Mouse (Mus musculus) midbrain, postnatal 0 days (tissue): ENCODE data around the gene Tnrc6a. TPM values are rescaled to one million over a fixed set of nuclear protein-coding genes. Genes with fewer than 3 reads are reported as not detected.

Source experiments
- ATAC-seq: fragments of 200-750 bp; cut with Nextera tagmentation; 2 replicates; pipeline ENCODE4 v1.8.0; 2017; ENCODE audit warnings: moderate number of reproducible peaks, mild to moderate bottlenecking, moderate TSS enrichment, moderate library complexity; ENCODE audit not compliant: low FRiP score
- DNase-seq: peaks from one replicate; pipeline ENCODE4 v3.0.0-alpha.2; 2015; ENCODE audit warnings: low spot score
- H3K27ac ChIP-seq: fragments of 300-500 bp; sonication (generic); 2 replicates; pipeline ENCODE4 v1.5.1; 2014; ENCODE audit warnings: low read depth, mild to moderate bottlenecking, low read length, mixed read lengths
- H3K27me3 ChIP-seq: fragments of 300-500 bp; sonication (generic); 2 replicates; pipeline ENCODE4 v1.6.1; 2014; ENCODE audit warnings: low read length, control low read depth, mixed read lengths; ENCODE audit not compliant: insufficient read depth
- H3K36me3 ChIP-seq: fragments of 300-500 bp; sonication (generic); 2 replicates; pipeline ENCODE4 v1.6.1; 2014; ENCODE audit warnings: low read length, control low read depth, mixed read lengths; ENCODE audit not compliant: insufficient read depth
- H3K4me1 ChIP-seq: fragments of 300-500 bp; sonication (generic); 2 replicates; pipeline ENCODE4 v1.6.1; 2014; ENCODE audit warnings: mild to moderate bottlenecking, control low read depth, antibody characterized with exemption, low read length, mixed read lengths; ENCODE audit not compliant: insufficient read depth
- H3K4me2 ChIP-seq: fragments of 300-500 bp; sonication (generic); 2 replicates; pipeline ENCODE4 v1.6.1; 2014; ENCODE audit warnings: low read depth, mild to moderate bottlenecking, low read length, mixed read lengths; ENCODE audit not compliant: poor library complexity, severe bottlenecking
- H3K4me3 ChIP-seq: fragments of 300-500 bp; sonication (generic); 2 replicates; pipeline ENCODE4 v1.5.1; 2014; ENCODE audit warnings: low read depth, mild to moderate bottlenecking, low read length, moderate library complexity
- H3K9ac ChIP-seq: fragments of 300-500 bp; sonication (generic); replicated peaks from 2 replicates; pipeline ENCODE4 v1.6.1; 2014; ENCODE audit warnings: mild to moderate bottlenecking, low read length, moderate library complexity, mixed read lengths; ENCODE audit not compliant: poor library complexity, severe bottlenecking
- H3K9me3 ChIP-seq: fragments of 300-500 bp; sonication (generic); 2 replicates; pipeline ENCODE4 v1.6.1; 2016; ENCODE audit warnings: low read length, control low read depth
- CTCF ChIP-seq: IDR thresholded peaks from 2 replicates; pipeline ENCODE4 v1.5.1; 2016; ENCODE audit warnings: antibody characterized with exemption, mild to moderate bottlenecking
- WGBS: fragments of 180-500 bp; shearing (Covaris S2); extraction: QIAGEN DNeasy Blood & Tissue Kit; methylation state at CpG from one replicate; pipeline ENCODE4 v1.1.7; 2014; 5-methylcytosine and 5-hydroxymethylcytosine counted together
- polyA plus RNA-seq: library from polyadenylated mRNA; unstranded; fragments of >200 nt; fragmentation: Nextera tagmentation; extraction: Ambion mirVana; gene quantifications from 2 replicates; pipeline ENCODE4 v1.2.1, GENCODE M21; 2015
- total RNA-seq: library from RNA; depleted of rRNA; stranded (reverse); fragments of >200 nt; gene quantifications from 2 replicates; pipeline ENCODE4 v1.2.3, GENCODE M21; 2014

Tnrc6a gene
- total and polyA plus RNA-seq, 2 experiments from 2014 or later, result 53.2 to 73.9 TPM

GRCm38 (mm10) chr7:123129061-123129460, 5.4 kb downstream of the Tnrc6a start:
- no peak for TF ChIP-seq CTCF
- no peak overlapping the region for H3K4me3 ChIP-seq
- peaks cover 9% of the 10 kb centered on the region; the same call in 1 of the 2 replicates for H3K4me1 ChIP-seq
- H3K9me3 ChIP-seq, result no peaks in the 10 kb centered on the region
- ATAC-seq (no peak), DNase-seq (no peak)
- H3K27ac ChIP-seq, result no peak overlapping the region
- H3K9ac ChIP-seq, result no peak overlapping the region
- no peaks in the 10 kb centered on the region for H3K27me3 ChIP-seq
- H3K4me2 ChIP-seq, result no peak overlapping the region
- 86% methylated on average over 2 of the region's 2 CpGs for WGBS
- H3K36me3 ChIP-seq, result 0 out of 2 replicates have a peak, but pooled peaks cover 4% of the 10 kb centered on the region

DNA sequence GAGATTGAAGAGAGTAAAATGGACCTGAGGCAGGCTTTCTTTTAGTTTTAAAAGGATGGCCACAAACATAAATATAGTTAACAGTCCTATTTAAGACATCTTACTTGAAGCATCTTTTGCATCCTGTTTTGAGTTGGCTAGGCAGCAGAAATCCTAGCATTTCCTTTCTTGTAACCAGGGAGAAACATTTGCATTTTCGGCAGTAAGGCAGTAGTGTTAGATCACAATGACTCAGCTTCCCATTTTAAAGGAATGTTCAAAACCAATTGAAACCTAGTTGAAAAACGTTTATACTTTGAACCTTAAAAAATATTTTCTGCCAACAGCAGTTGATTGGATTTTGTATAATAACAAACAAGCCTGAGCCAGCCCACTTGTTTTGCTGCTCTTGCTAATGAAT, 6.5 kb downstream of the Tnrc6a start:
- no peaks in the 10 kb centered on the region for H3K9me3 ChIP-seq
- no peak for DNase-seq
- no peak for TF ChIP-seq CTCF
- no peak for ATAC-seq
- H3K27me3 ChIP-seq, result no peaks in the 10 kb centered on the region
- no peak overlapping the region for H3K4me3 ChIP-seq
- peaks cover 9% of the 10 kb centered on the region; the same call in 1 of the 2 replicates for H3K4me1 ChIP-seq
- H3K4me2 ChIP-seq, result no peak overlapping the region
- H3K36me3 ChIP-seq, result 0 out of 2 replicates have a peak, but pooled peaks cover 4% of the 10 kb centered on the region
- no peak overlapping the region for H3K27ac ChIP-seq
- no peak overlapping the region for H3K9ac ChIP-seq
- WGBS, result 34% methylated on average over 2 of the region's 2 CpGs

DNA sequence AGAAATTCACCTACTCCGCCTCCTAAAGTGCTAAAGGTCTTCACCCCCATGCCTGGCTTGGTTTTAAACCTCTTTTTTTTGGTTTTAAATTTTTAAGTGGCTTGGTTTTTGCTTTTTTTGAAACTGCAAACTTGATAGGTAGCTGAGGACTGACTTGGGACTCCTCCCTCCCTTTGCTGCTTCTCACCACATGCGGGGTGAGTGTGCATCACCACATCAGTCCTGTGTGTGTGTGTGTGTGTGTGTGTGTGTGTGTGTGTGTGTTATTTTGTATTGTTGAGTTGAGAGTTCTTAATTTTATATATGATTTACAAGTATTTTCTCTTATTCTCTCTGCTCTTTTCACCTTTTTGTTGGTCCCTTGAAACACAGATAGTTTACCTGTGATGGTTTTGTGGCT, 8.7 kb downstream of the Tnrc6a start:
- 95% methylated on average over 2 of the region's 2 CpGs for WGBS
- Histone ChIP-seq H3K4me1 (0 out of 2 replicates have a peak, but pooled peaks cover 3% of the 10 kb centered on the region), H3K9me3 (no peaks in the 10 kb centered on the region), H3K36me3 (0 out of 2 replicates have a peak, but pooled peaks cover 4% of the 10 kb centered on the region), H3K27me3 (no peaks in the 10 kb centered on the region), H3K4me2 (no peak overlapping the region), H3K9ac (no peak overlapping the region), H3K27ac (no peak overlapping the region), H3K4me3 (no peak overlapping the region)
- DNase-seq (no peak), ATAC-seq (no peak)
- TF ChIP-seq CTCF, result no peak

DNA sequence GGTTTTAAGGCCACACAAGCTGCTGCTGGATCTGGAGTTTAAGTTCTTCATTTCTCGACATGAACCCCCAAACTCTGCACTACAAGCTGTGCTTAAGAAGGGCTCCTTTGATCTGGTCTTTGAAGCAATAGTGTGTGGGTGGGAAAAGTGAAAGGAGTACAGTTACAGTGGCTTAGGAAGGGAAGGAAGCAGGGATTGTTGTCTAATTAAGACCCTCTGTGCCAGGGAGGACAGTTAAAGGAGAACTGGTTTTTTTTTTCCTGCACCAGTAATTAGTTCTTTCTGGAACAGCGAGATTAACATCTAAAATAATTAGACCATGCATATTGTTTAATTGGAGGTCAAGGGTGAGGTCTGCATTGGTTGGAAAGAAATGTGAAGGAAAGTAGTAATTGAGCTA, 11.2 kb downstream of the Tnrc6a start:
- DNase-seq (no peak), ATAC-seq (no peak)
- no peak for TF ChIP-seq CTCF
- H3K27me3 ChIP-seq, result no peaks in the 10 kb centered on the region
- H3K9ac ChIP-seq, result no peak overlapping the region
- H3K4me2 ChIP-seq, result no peak overlapping the region
- H3K4me3 ChIP-seq, result no peak overlapping the region
- 57% methylated on average over 2 of the region's 2 CpGs for WGBS
- no peaks in the 10 kb centered on the region for H3K9me3 ChIP-seq
- H3K4me1 ChIP-seq, result 0 out of 2 replicates have a peak, but pooled peaks cover 3% of the 10 kb centered on the region
- H3K27ac ChIP-seq, result no peak overlapping the region
- no peaks in the 10 kb centered on the region for H3K36me3 ChIP-seq

DNA sequence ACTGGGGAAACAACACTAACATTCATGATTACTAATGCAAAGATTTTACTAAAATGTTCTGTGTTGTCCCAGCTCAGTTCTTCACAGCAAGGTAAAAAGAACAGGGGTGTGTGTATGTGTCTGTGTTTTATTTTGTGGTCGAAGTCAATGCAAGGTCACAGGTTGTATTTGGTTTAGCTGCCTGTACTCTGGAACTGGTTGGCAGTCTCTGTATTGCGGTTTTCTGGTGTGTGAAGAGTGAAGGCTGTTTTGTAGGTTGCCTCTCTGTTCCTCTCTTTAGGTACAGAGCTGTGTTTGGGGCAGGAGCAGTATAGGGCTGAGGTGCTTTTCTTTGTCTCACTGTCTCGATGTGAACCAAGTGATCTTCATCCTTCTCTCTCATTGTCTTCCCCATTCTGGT, 12.0 kb downstream of the Tnrc6a start:
- Histone ChIP-seq H3K27ac (no peak overlapping the region), H3K27me3 (no peaks in the 10 kb centered on the region), H3K4me1 (0 out of 2 replicates have a peak, but pooled peaks cover 3% of the 10 kb centered on the region), H3K4me3 (no peak overlapping the region), H3K9ac (no peak overlapping the region), H3K36me3 (no peaks in the 10 kb centered on the region), H3K9me3 (no peaks in the 10 kb centered on the region), H3K4me2 (no peak overlapping the region)
- no peak for TF ChIP-seq CTCF
- ATAC-seq (no peak), DNase-seq (no peak)
- WGBS, result 86% methylated on average over 3 of the region's 3 CpGs

DNA sequence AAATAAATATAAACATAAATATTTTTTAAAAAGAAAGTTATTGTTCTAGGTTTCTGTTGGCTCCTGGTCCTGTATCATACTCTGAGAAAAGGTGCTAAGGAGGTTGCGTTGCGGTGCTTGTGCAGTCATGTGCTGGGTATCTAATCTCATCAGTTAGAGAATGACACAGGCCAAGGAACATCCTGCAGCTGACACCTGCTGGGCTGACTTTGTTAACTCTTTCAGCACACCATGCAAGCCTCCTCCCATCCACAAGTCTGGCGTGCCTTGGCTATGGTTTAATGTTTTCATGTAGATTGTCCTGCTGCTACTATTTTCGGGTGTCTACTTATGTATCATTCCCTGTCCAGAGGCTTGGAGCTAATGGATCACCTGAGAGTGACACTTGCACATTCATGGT, 14.3 kb downstream of the Tnrc6a start:
- TF ChIP-seq CTCF, result no peak
- Histone ChIP-seq H3K27me3 (no peaks in the 10 kb centered on the region), H3K36me3 (no peaks in the 10 kb centered on the region), H3K9me3 (no peaks in the 10 kb centered on the region), H3K4me1 (no peaks in the 10 kb centered on the region), H3K27ac (no peak overlapping the region), H3K4me3 (no peak overlapping the region), H3K9ac (no peak overlapping the region), H3K4me2 (no peak overlapping the region)
- 74% methylated on average over 4 of the region's 4 CpGs for WGBS
- DNase-seq (no peak), ATAC-seq (no peak)
